In the genomic region with DNA sequence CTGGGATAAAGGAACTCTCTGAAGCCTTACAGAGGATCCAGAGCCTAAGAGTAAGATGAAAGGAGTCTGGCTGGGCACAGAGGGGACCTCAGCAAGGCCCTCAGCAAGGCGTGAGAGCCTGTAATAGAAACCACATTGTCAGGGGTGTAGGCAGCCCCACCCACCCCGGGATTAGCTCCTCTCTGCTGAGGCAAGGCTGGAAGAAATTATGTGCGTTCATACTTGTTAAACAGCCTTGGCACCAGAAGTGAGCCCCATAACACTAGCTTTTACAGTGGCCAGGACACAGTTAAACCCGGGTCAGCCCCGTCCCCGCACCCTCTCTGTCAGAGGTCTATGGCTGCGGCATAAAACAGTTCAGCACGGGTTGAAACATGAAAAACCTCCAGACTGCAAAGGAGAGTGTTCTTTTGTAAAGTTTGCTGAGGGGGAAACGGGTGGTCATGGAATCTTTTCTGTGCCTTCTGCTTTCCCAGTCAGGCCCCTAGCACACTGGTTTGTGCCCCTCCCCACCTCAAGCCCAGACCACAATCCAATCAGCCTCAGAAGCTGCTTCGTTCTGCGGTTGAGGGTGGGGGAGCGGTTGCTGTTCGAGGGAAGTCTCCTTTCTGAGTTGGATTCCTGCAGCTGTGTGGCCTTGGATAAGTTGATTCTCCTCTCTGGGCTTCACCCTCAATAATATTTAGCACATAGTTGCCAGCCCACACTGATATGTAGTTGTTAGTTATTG, we compare ENCODE assay signal across 11 mouse cellular contexts.
DNase-seq lines count a peak whose midpoint lies in the region; ATAC-seq and TF ChIP-seq lines count a peak whose summit lies in the region.
"Had no signal": no experiment of that assay in that cellular context is flagged by ENCODE, and none has a peak within 500 bp of the region (broad histone marks: within the 10 kb centered on the region; RNA-seq: fewer than 3 reads in every experiment).

No protein-coding gene starts in this region.

- DNase-seq in intestine, embryonic 14.5 days (ENCODE audit: low spot score) = no peak
- DNase-seq in thymus, postnatal 14 days = peak; percentile 12
- no peak for DNase-seq in thymus, adult 18-20 months
- DNase-seq in lung, adult 2 months = no peak
- no peak for DNase-seq in layer of hippocampus, postnatal 10 days (ENCODE audit: low spot score in 2 of 2)
- DNase-seq: adrenal gland, postnatal 36 days; gastrocnemius, postnatal 36 days; kidney, adult 8-10 months had no signal

- ATAC-seq in intestine, embryonic 14.5 days (replicated peaks; ENCODE audit: low FRiP score, low TSS enrichment, low read depth) = no peak
- ATAC-seq in intestine, embryonic 15.5 days = no peak
- ATAC-seq in granulocyte monocyte progenitor cell, adult 5-6 weeks (replicated peaks; ENCODE audit: poor library complexity, severe bottlenecking) = peak; percentile 68
- ATAC-seq in stomach, embryonic 16.5 days (ENCODE audit: insufficient read depth, low FRiP score) = peak; percentile 41; the same call in 1 of the 2 replicates

- TF ChIP-seq CTCF in lung, adult 2 months (IDR thresholded peaks at IDR 0.05; ENCODE audit: insufficient read depth, low read length) = no peak

- no peak overlapping the region for H3K4me3 ChIP-seq in intestine, embryonic 14.5 days (ENCODE audit: low read depth, low read length)
- H3K4me3 ChIP-seq in intestine, embryonic 15.5 days (replicated peaks) = no peak overlapping the region
- no peak overlapping the region for H3K4me3 ChIP-seq in stomach, embryonic 16.5 days (replicated peaks; ENCODE audit: low read length)
- no peak overlapping the region for H3K4me3 ChIP-seq in lung, adult 2 months (replicated peaks; ENCODE audit: extremely low read depth, low read depth, low read length)

- no peaks in the 10 kb centered on the region for H3K36me3 ChIP-seq in intestine, embryonic 14.5 days (ENCODE audit: control insufficient read depth, insufficient read depth, low read length)
- no peaks in the 10 kb centered on the region for H3K36me3 ChIP-seq in intestine, embryonic 15.5 days
- H3K36me3 ChIP-seq in stomach, embryonic 16.5 days (ENCODE audit: control insufficient read depth, insufficient read depth, low read length) = no peaks in the 10 kb centered on the region

- H3K4me2 ChIP-seq in intestine, embryonic 14.5 days (ENCODE audit: low read length) = no peak overlapping the region
- no peak overlapping the region for H3K4me2 ChIP-seq in intestine, embryonic 15.5 days (replicated peaks)
- H3K4me2 ChIP-seq in stomach, embryonic 16.5 days (ENCODE audit: low read depth, low read length) = peak overlapping the region; percentile 12; the same call in 1 of the 2 replicates

- peak overlapping the region; percentile 28; the same call in 1 of the 2 replicates for H3K27ac ChIP-seq in intestine, embryonic 14.5 days (ENCODE audit: low read depth)
- no peak overlapping the region for H3K27ac ChIP-seq in intestine, embryonic 15.5 days
- H3K27ac ChIP-seq in stomach, embryonic 16.5 days (ENCODE audit: low read length) = peak overlapping the region; percentile 72

- H3K9ac ChIP-seq in intestine, embryonic 14.5 days (ENCODE audit: low read length) = no peak overlapping the region
- no peak overlapping the region for H3K9ac ChIP-seq in intestine, embryonic 15.5 days
- H3K9ac ChIP-seq in stomach, embryonic 16.5 days (ENCODE audit: low read length) = peak overlapping the region; percentile 54

- H3K4me1 ChIP-seq in intestine, embryonic 14.5 days (replicated peaks; ENCODE audit: control insufficient read depth, insufficient read depth, low read length) = peaks cover 37% of the 10 kb centered on the region
- H3K4me1 ChIP-seq in intestine, embryonic 15.5 days (replicated peaks) = peaks cover 20% of the 10 kb centered on the region; the same call in 1 of the 2 replicates
- H3K4me1 ChIP-seq in stomach, embryonic 16.5 days (ENCODE audit: control insufficient read depth, insufficient read depth, low read length) = peaks cover 30% of the 10 kb centered on the region
- H3K4me1 ChIP-seq in lung, adult 2 months (ENCODE audit: control insufficient read depth, insufficient read depth, low read length) = peaks cover 3% of the 10 kb centered on the region; the same call in 1 of the 2 replicates

- H3K27me3 ChIP-seq in intestine, embryonic 14.5 days (replicated peaks; ENCODE audit: control insufficient read depth, insufficient read depth, low read length) = no peaks in the 10 kb centered on the region
- no peaks in the 10 kb centered on the region for H3K27me3 ChIP-seq in intestine, embryonic 15.5 days (replicated peaks)
- H3K27me3 ChIP-seq in stomach, embryonic 16.5 days (ENCODE audit: control insufficient read depth, insufficient read depth, low read length) = no peaks in the 10 kb centered on the region

- no peaks in the 10 kb centered on the region for H3K9me3 ChIP-seq in intestine, embryonic 14.5 days (ENCODE audit: control insufficient read depth, low read length)
- H3K9me3 ChIP-seq in intestine, embryonic 15.5 days = no peaks in the 10 kb centered on the region
- H3K9me3 ChIP-seq in stomach, embryonic 16.5 days (replicated peaks; ENCODE audit: control insufficient read depth, low read length) = no peaks in the 10 kb centered on the region

- TF ChIP-seq POLR2A in lung, adult 2 months (IDR thresholded peaks at IDR 0.05; ENCODE audit: borderline replicate concordance, extremely low read depth, low read depth, low read length) = no peak

- WGBS in intestine, embryonic 14.5 days = 17% methylated on average over 13 of the region's 13 CpGs
- 19% methylated on average over 13 of the region's 13 CpGs for WGBS in intestine, embryonic 15.5 days
- WGBS in stomach, embryonic 16.5 days = 17% methylated on average over 13 of the region's 13 CpGs
- 25% methylated on average over 13 of the region's 13 CpGs for WGBS in lung, adult 2 months

Comparison
In these comparisons a context has a peak if more than half of its experiments do, and no peak if none do; other contexts are left out.
1. ATAC-seq: peak in granulocyte monocyte progenitor cell, adult 5-6 weeks (single experiment) and stomach, embryonic 16.5 days (single experiment); none in intestine, embryonic 14.5 days (single experiment) and intestine, embryonic 15.5 days (single experiment).